Mouse (Mus musculus): ENCODE data around the gene Pank1. TPM values are rescaled to one million over a fixed set of nuclear protein-coding genes. Genes with fewer than 3 reads are reported as not detected.

Pank1 gene
- total and polyA plus RNA-seq, 3 experiments, result 1.8 to 3.2 (median 2.9) TPM

DNA sequence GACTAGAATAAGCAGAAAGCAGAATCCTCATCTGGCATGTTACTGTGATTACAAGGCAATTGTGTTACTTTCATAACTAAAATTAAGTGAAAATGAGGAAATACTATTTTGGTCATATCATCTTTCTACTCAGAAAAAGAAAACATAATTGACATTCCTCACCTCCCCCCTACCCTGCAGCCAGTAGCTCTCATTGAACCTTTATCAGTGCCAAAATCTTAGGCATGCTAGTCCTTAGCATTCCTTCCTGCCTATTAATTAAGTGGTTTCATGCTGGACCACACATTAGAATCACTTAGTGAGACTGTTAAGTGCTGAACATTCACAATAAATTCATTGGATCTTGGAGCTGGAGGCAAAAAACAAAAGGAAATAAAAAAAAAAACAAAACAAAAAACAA lies 101.2 kb downstream of the Pank1 start:
- Histone ChIP-seq H3K9ac (ENCODE audit: insufficient read depth, low read depth) (no peak overlapping the region), H3K27me3 (replicated peaks) (no peaks in the 10 kb centered on the region), H3K27ac (ENCODE audit: insufficient read depth, low read depth) (no peak overlapping the region), H3K4me3 (replicated peaks in 1 of 3; ENCODE audit: low read depth in 2 of 3, low read length in 2 of 3, poor library complexity in 1 of 3) (no peak overlapping the region), H3K9me3 (replicated peaks; ENCODE audit: low read length) (no peaks in the 10 kb centered on the region), H3K36me3 (replicated peaks in 1 of 2; ENCODE audit: control insufficient read depth in 1 of 2, insufficient read depth in 1 of 2, low read length in 1 of 2) (no peaks in the 10 kb centered on the region), H3K4me2 (ENCODE audit: insufficient read depth, low read depth, poor library complexity, severe bottlenecking) (no peak overlapping the region), H3K79me2 (replicated peaks; ENCODE audit: control insufficient read depth, extremely low read depth, insufficient read depth, poor library complexity, severe bottlenecking) (no peaks in the 10 kb centered on the region), H3K4me1 (ENCODE audit: control insufficient read depth in 1 of 2, insufficient read depth in 2 of 2) (no peaks in the 10 kb centered on the region)
- DNase-seq (ENCODE audit: extremely low read depth), result no peak
- dilution Hi-C loops (cut with MboI; ENCODE audit: extremely low pct_ligation_motif_present, extremely low pct_unique_long_range_greater_than_20kb, low sequenced_read_pairs), result no loop called here
- TF ChIP-seq ZKSCAN1 (IDR thresholded peaks at IDR 0.05; ENCODE audit: borderline replicate concordance, low read depth, low read length), result no peak
- TF ChIP-seq ZNF384 (IDR thresholded peaks at IDR 0.05; ENCODE audit: low read depth, low read length), result no peak
- TF ChIP-seq NRF1 (IDR thresholded peaks at IDR 0.05; ENCODE audit: low read depth, low read length), result no peak
- no peak for TF ChIP-seq MYC (IDR thresholded peaks at IDR 0.05; ENCODE audit: low read depth, low read length)
- no peak for TF ChIP-seq CHD2 (IDR thresholded peaks at IDR 0.05; ENCODE audit: low read length)
- no peak for TF ChIP-seq MAFK (IDR thresholded peaks at IDR 0.05; ENCODE audit: insufficient replicate concordance, low read length)
- no peak for TF ChIP-seq ELF1 (IDR thresholded peaks at IDR 0.05; ENCODE audit: low read depth, low read length)
- no peak for TF ChIP-seq ZC3H11A (IDR thresholded peaks at IDR 0.05; ENCODE audit: low read depth, low read length)
- no peak for TF ChIP-seq JUND (conservative IDR thresholded peaks at IDR 0.05; ENCODE audit: low read depth, low read length)
- TF ChIP-seq CTCF (conservative IDR thresholded peaks at IDR 0.05 in 1 of 2, IDR thresholded peaks at IDR 0.05 in 1 of 2; ENCODE audit: low read depth in 2 of 2, low read length in 2 of 2), result no peak
- no peak for TF ChIP-seq ZMIZ1 (IDR thresholded peaks at IDR 0.05; ENCODE audit: low read depth, low read length)
- TF ChIP-seq RCOR1 (conservative IDR thresholded peaks at IDR 0.05; ENCODE audit: low read depth, low read length), result no peak
- no peak for TF ChIP-seq MXI1 (IDR thresholded peaks at IDR 0.05; ENCODE audit: low read depth, low read length)
- TF ChIP-seq POLR2A (IDR thresholded peaks at IDR 0.05; ENCODE audit: low read depth, low read length), result no peak
- in situ Hi-C loops (cut with MboI; ENCODE audit: low pct_ligation_motif_present, low pct_unique_long_range_greater_than_20kb, low sequenced_read_pairs), result no loop called here

DNA sequence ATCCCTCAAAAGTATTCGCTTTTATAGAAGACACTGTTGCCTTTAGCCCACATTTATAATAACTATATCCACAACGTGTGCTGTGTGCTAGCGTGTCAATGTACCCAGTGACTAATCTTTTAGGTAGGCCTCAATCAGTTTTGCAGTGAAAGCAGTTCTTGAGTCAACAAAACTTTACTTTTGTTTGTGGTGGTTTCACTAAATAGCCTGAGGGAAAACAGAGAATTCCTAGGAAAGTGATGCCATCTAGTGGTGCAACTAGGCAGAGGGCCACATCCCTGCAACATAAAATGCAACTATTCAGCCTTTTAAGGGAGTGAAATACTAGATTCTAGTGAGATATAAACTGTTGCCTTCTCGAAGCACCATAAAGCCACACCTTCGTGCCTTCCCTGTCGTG lies 106.5 kb downstream of the Pank1 start:
- Histone ChIP-seq H3K4me2 (ENCODE audit: insufficient read depth, low read depth, poor library complexity, severe bottlenecking) (no peak overlapping the region), H3K4me1 (ENCODE audit: control insufficient read depth in 1 of 2, insufficient read depth in 2 of 2) (no peaks in the 10 kb centered on the region; a peak in 1 of 4 replicates), H3K27me3 (replicated peaks) (no peaks in the 10 kb centered on the region), H3K9me3 (replicated peaks; ENCODE audit: low read length) (no peaks in the 10 kb centered on the region), H3K27ac (ENCODE audit: insufficient read depth, low read depth) (no peak overlapping the region), H3K36me3 (replicated peaks in 1 of 2; ENCODE audit: control insufficient read depth in 1 of 2, insufficient read depth in 1 of 2, low read length in 1 of 2) (no peaks in the 10 kb centered on the region), H3K79me2 (replicated peaks; ENCODE audit: control insufficient read depth, extremely low read depth, insufficient read depth, poor library complexity, severe bottlenecking) (no peaks in the 10 kb centered on the region), H3K9ac (ENCODE audit: insufficient read depth, low read depth) (no peak overlapping the region), H3K4me3 (replicated peaks in 1 of 3; ENCODE audit: low read depth in 2 of 3, low read length in 2 of 3, poor library complexity in 1 of 3) (no peak overlapping the region)
- TF ChIP-seq ZC3H11A (IDR thresholded peaks at IDR 0.05; ENCODE audit: low read depth, low read length) (peak; percentile 18; the same call in 1 of the 2 replicates), CHD1 (IDR thresholded peaks at IDR 0.05; ENCODE audit: low read depth, low read length) (no peak), MEF2A (IDR thresholded peaks at IDR 0.05; ENCODE audit: borderline replicate concordance, low read depth, low read length) (no peak), SMC3 (IDR thresholded peaks at IDR 0.05; ENCODE audit: low read depth, low read length) (peak; percentile 84), CTCF (conservative IDR thresholded peaks at IDR 0.05 in 1 of 2, IDR thresholded peaks at IDR 0.05 in 1 of 2; ENCODE audit: low read depth in 2 of 2, low read length in 2 of 2) (peak; percentile 64 to 90), RAD21 (IDR thresholded peaks at IDR 0.05; ENCODE audit: low read depth, low read length) (peak; percentile 88)
- peak; percentile 51 for DNase-seq (ENCODE audit: extremely low read depth)
- in situ Hi-C loops (cut with MboI; ENCODE audit: low pct_ligation_motif_present, low pct_unique_long_range_greater_than_20kb, low sequenced_read_pairs), result no loop called here
- dilution Hi-C loops (cut with MboI; ENCODE audit: extremely low pct_ligation_motif_present, extremely low pct_unique_long_range_greater_than_20kb, low sequenced_read_pairs), result no loop called here

Measured in CH12.LX (cell line).